Mouse (Mus musculus) lung, postnatal 0 days (tissue): ENCODE data around the gene Ubox5. TPM values are rescaled to one million over a fixed set of nuclear protein-coding genes. Genes with fewer than 3 reads are reported as not detected.

Source experiments
- ATAC-seq: fragments of 200-750 bp; cut with Nextera tagmentation; 2 replicates; pipeline ENCODE4 v1.8.0; 2017; ENCODE audit warnings: moderate library complexity
- DNase-seq: peaks from one replicate; pipeline ENCODE4 v3.0.0-alpha.2; 2016; ENCODE audit warnings: low spot score
- H3K27ac ChIP-seq: fragments of 300-500 bp; sonication (generic); 2 replicates; pipeline ENCODE4 v1.5.1; 2014; ENCODE audit warnings: antibody characterized with exemption, mild to moderate bottlenecking, low read length, mixed read lengths
- H3K27me3 ChIP-seq: fragments of 300-500 bp; sonication (generic); replicated peaks from 2 replicates; pipeline ENCODE4 v1.6.1; 2014; ENCODE audit warnings: low read length, mixed read lengths; ENCODE audit not compliant: insufficient read depth
- H3K36me3 ChIP-seq: fragments of 300-500 bp; sonication (generic); 2 replicates; pipeline ENCODE4 v1.6.1; 2014; ENCODE audit warnings: low read length, mixed read lengths; ENCODE audit not compliant: insufficient read depth
- H3K4me1 ChIP-seq: fragments of 300-500 bp; sonication (generic); 2 replicates; pipeline ENCODE4 v1.6.1; 2014; ENCODE audit warnings: antibody characterized with exemption, low read depth, low read length, mixed read lengths; ENCODE audit not compliant: insufficient read depth
- H3K4me2 ChIP-seq: fragments of 300-500 bp; sonication (generic); replicated peaks from 2 replicates; pipeline ENCODE4 v1.6.1; 2014; ENCODE audit warnings: low read depth, mild to moderate bottlenecking, low read length, moderate library complexity, mixed read lengths
- H3K4me3 ChIP-seq: fragments of 300-500 bp; sonication (generic); 2 replicates; pipeline ENCODE4 v1.5.1; 2014; ENCODE audit warnings: low read depth, low read length
- H3K9ac ChIP-seq: fragments of 300-500 bp; sonication (generic); replicated peaks from 2 replicates; pipeline ENCODE4 v1.6.1; 2014; ENCODE audit warnings: low read depth, mild to moderate bottlenecking
- H3K9me3 ChIP-seq: fragments of 300-500 bp; sonication (generic); 2 replicates; pipeline ENCODE4 v1.6.1; 2016; ENCODE audit warnings: low read length, mixed read lengths
- CTCF ChIP-seq: IDR thresholded peaks from 2 replicates; pipeline ENCODE4 v1.5.1; 2016; ENCODE audit warnings: antibody characterized with exemption, mild to moderate bottlenecking
- EP300 ChIP-seq: IDR thresholded peaks from 2 replicates; pipeline ENCODE4 v1.6.1; 2016; ENCODE audit warnings: antibody characterized with exemption, mild to moderate bottlenecking, control low read depth
- WGBS: fragments of 180-500 bp; shearing (Covaris S2); extraction: QIAGEN DNeasy Blood & Tissue Kit; methylation state at CpG from one replicate; pipeline ENCODE4 v1.1.7; 2014; 5-methylcytosine and 5-hydroxymethylcytosine counted together
- polyA plus RNA-seq: library from polyadenylated mRNA; unstranded; fragments of >200 nt; fragmentation: Nextera tagmentation; extraction: Ambion mirVana; gene quantifications from 2 replicates; pipeline ENCODE4 v1.2.1, GENCODE M21; 2015

Ubox5 gene
- polyA plus RNA-seq, 1 experiment from 2014 or later: 4.4 TPM

GRCm38 (mm10) chr2:130645198-130645597, 15.4 kb upstream of the Ubox5 start:
- H3K4me3 ChIP-seq: no peak overlapping the region
- no peaks in the 10 kb centered on the region for H3K4me1 ChIP-seq
- DNase-seq (no peak), ATAC-seq (no peak)
- TF ChIP-seq EP300: no peak
- no peak for TF ChIP-seq CTCF
- H3K9me3 ChIP-seq: no peaks in the 10 kb centered on the region
- no peak overlapping the region for H3K9ac ChIP-seq
- H3K27ac ChIP-seq: no peak overlapping the region
- no peaks in the 10 kb centered on the region for H3K36me3 ChIP-seq
- H3K4me2 ChIP-seq: no peak overlapping the region
- no peaks in the 10 kb centered on the region for H3K27me3 ChIP-seq
- WGBS: 82% methylated on average over 4 of the region's 4 CpGs

DNA sequence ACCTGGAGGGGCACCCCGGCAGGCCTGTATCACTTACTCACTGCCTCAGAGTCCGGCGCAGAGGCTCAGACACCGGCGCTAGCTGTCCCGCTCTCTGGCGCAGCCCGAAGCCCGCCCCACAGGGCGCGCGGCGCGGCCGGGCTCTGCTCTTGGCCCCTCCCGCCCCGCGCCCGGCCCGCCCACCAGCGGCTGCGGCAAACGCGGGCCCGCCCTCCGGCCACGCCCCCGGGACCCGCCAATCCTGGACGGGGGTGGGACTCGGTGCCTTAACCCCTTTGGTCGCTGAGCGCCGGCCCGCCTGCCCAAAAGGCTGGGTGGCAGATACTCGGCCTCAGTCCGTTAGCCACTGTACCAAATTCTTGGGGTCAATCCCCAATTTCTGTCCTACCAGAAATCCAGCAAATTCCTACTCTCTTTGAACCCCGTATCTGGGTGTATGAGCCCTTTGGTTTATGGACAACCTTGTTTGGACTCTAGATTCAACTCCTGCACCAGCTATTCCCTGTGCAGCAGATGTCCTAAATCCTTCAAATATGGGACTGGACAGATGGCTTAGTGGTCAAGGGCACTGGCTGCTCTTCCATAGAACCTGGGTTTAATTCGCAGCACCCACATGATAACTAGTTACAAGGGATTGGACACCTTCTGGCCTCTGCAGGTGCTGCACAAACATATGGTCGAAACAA, 13.0 kb upstream of the Ubox5 start, which contains the start of gene Lzts3:
Gene Lzts3, minus strand, starts transcription at position 120 of the 686 bp plus-strand sequence.
- Histone ChIP-seq H3K36me3 (no peaks in the 10 kb centered on the region), H3K27ac (no peak within 1 kb of the TSS), H3K4me3 (peak within 1 kb of the TSS; percentile 57), H3K27me3 (no peaks in the 10 kb centered on the region), H3K4me1 (no peaks in the 10 kb centered on the region), H3K9ac (peak within 1 kb of the TSS; percentile 52), H3K4me2 (peak within 1 kb of the TSS; percentile 97), H3K9me3 (no peaks in the 10 kb centered on the region)
- DNase-seq (peak; percentile 95), ATAC-seq (peak; percentile 99)
- no peak for TF ChIP-seq EP300
- TF ChIP-seq CTCF: no peak
- 4% methylated on average over 37 of the region's 40 CpGs for WGBS

- peak; percentile 32 for ATAC-seq
- Histone ChIP-seq H3K9me3 (no peaks in the 10 kb centered on the region), H3K4me3 (peak overlapping the region; percentile 57), H3K9ac (peak overlapping the region; percentile 52), H3K36me3 (no peaks in the 10 kb centered on the region), H3K27ac (no peak overlapping the region), H3K27me3 (no peaks in the 10 kb centered on the region; the same call in 1 of the 2 replicates), H3K4me2 (peak overlapping the region; percentile 97), H3K4me1 (no peaks in the 10 kb centered on the region)
- 0% methylated on average over 13 of the region's 27 CpGs for WGBS
- no peak for DNase-seq
- TF ChIP-seq CTCF (no peak), EP300 (no peak)
Observed at GRCm38 (mm10) chr2:130642197-130642660, 12.4 kb upstream of the Ubox5 start.

GRCm38 (mm10) chr2:130641351-130642025, 11.7 kb upstream of the Ubox5 start:
- Histone ChIP-seq H3K4me3 (no peak overlapping the region), H3K4me2 (no peak overlapping the region), H3K27ac (no peak overlapping the region), H3K27me3 (no peaks in the 10 kb centered on the region; the same call in 1 of the 2 replicates), H3K4me1 (no peaks in the 10 kb centered on the region), H3K9ac (no peak overlapping the region), H3K9me3 (no peaks in the 10 kb centered on the region), H3K36me3 (no peaks in the 10 kb centered on the region)
- DNase-seq: peak; percentile 30
- TF ChIP-seq CTCF (no peak), EP300 (no peak)
- ATAC-seq: no peak
- 51% methylated on average over 6 of the region's 6 CpGs for WGBS

GRCm38 (mm10) chr2:130639276-130639675, 9.4 kb upstream of the Ubox5 start:
- H3K9ac ChIP-seq: no peak overlapping the region
- no peaks in the 10 kb centered on the region for H3K36me3 ChIP-seq
- DNase-seq (no peak), ATAC-seq (no peak)
- H3K4me2 ChIP-seq: no peak overlapping the region
- TF ChIP-seq CTCF (no peak), EP300 (no peak)
- H3K4me1 ChIP-seq: peaks cover 13% of the 10 kb centered on the region; the same call in 1 of the 2 replicates
- H3K27me3 ChIP-seq: peaks cover 8% of the 10 kb centered on the region; the same call in 1 of the 2 replicates
- no peaks in the 10 kb centered on the region for H3K9me3 ChIP-seq
- no peak overlapping the region for H3K4me3 ChIP-seq
- WGBS: 84% methylated on average over 6 of the region's 6 CpGs
- H3K27ac ChIP-seq: no peak overlapping the region

DNA sequence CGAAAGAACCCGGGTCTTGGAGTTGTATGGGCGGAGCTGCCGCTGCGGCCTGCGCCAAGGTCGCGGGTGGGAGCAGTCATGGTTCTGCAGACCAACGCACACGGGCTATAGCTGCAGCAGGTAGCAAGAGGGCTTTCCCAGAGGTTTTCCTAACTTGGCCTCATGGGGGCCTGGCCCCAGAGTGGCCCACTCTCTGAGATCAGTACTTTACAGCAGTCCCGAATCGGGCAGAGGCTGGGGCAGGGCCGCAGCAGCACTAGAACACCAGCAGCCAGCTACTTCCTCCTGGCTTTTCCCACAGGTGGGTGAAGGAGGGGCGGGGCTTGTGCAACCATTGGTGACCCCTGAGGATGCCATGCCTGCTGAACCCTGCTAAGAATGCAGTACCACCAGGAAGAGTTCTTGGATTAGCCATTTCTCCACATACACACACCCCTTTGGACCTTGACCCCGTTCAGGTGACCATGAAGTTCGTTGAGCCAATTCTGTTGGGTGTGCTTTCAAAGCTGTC, 8.3 kb upstream of the Ubox5 start:
- Histone ChIP-seq H3K4me1 (peaks cover 13% of the 10 kb centered on the region; the same call in 1 of the 2 replicates), H3K4me2 (no peak overlapping the region), H3K4me3 (no peak overlapping the region), H3K27me3 (peaks cover 17% of the 10 kb centered on the region), H3K9ac (no peak overlapping the region), H3K27ac (no peak overlapping the region), H3K36me3 (no peaks in the 10 kb centered on the region), H3K9me3 (no peaks in the 10 kb centered on the region)
- WGBS: 35% methylated on average over 16 of the region's 16 CpGs
- DNase-seq: no peak
- TF ChIP-seq CTCF (no peak), EP300 (no peak)
- no peak for ATAC-seq
